Mouse (Mus musculus) kidney, adult 11 months (tissue): ENCODE measurements around the gene Alkbh7.
A peak's percentile ranks its signal among the peaks of the same experiment; 100 is the strongest.

Experiments
- DNase-seq: peaks from one replicate; pipeline ENCODE4 v3.0.0; 2022

Alkbh7 gene

DNA sequence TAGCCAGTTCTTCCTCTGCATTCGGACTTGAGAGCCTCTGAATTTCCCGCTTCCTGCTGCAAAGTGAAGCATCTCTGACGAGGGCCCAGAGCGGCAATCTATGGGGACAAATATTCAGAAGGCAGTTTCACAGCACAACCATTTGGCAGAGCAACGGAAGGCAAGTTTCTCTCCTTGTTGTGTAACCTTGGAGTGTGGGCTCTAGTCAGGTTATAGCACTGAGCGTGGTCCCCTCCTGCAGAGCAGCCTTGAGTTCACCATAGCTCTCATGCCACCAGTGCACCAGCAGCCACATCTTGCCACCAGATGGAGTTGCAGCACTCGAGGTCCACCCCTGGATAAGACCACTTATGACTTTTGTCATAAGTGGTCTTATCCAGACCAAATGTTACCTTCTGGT, 8.7 kb upstream of the Alkbh7 start:
- DNase-seq: no peak

DNA sequence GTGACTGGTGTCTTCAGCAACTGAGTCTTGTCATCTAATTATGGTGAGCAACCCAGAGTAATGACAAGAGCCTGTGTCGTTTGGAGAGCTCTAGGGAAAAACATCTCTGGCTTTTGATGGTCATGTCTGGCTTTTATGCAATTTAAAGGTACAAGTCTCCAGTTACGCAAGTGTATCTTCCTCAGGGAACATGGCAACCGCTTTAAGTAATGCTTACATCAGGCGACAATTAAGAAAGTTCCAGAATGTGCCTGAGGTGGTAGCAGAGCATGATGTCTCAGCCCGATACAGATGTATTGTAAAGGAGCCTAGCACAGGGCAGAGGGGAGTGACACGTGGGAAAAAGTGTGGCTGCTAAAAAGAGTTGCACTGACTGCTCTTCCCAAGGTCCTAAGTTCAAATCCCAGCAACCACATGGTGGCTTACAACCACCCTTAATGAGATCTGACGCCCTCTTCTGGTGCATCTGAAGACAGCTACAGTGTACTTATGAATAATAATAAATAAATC, 8.2 kb upstream of the Alkbh7 start:
- no peak for DNase-seq

DNA sequence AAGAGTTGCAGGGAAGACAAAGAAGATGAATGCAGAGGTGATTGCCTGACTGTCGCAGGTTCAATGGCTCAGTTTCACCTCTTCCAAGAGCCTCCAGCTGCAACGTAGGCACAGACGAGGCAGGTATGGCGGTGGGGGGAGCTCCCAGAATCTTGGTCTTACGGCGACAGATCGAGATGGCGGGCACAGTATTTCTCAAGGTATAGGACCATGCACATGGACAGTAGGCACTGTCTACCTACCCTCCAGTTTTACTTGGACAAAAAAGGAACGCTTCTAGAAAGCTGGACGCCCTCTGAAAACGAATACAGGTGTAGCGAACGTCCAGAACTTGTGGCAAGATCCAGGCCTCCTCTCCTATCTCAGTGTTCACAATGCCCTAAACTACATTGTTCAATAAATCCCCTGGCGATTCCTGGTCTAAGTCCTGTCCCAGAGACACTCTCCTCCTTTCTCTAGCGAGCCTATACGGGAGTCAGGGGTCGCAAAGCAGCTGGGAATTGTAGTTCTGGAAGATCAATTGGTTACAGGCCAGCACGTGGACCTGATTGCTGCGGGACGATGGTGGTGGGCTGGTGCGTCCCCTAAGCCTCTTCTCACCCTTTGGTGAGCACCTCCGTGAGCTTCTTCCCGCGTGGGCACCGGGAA, 7.5 kb upstream of the Alkbh7 start:
- no peak for DNase-seq

DNA sequence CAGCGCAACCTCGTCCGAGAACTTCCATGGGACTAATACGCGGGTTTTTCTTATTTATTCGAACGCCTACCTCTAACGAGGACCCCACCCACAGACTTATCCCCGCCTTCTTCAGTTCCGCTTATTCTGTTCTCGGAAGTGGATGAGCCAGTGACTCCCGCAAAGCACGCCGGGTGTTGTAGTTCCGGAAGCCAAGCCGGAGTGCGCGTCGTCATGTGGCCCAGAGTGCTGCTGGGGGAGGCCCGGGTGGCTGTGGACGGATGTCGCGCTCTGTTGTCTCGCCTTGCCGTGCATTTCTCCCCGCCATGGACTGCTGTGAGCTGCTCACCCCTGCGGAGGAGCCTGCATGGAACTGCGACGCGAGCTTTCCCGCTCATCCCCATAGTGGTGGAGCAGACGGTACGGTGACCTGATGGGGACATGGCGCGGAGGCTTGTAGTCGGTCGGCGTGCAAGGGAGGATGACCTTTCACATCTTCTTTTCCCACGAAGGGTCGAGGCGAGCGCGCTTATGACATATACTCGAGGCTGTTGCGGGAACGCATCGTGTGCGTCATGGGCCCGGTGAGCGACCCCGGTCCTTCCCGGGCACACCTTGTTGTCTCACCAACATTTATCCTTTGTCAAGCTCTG, 6.9 kb upstream of the Alkbh7 start, which contains the start of gene Clpp:
Gene Clpp (plus strand): TSS at position 191 of the 632 bp plus-strand sequence.
- DNase-seq: peak; percentile 96

DNA sequence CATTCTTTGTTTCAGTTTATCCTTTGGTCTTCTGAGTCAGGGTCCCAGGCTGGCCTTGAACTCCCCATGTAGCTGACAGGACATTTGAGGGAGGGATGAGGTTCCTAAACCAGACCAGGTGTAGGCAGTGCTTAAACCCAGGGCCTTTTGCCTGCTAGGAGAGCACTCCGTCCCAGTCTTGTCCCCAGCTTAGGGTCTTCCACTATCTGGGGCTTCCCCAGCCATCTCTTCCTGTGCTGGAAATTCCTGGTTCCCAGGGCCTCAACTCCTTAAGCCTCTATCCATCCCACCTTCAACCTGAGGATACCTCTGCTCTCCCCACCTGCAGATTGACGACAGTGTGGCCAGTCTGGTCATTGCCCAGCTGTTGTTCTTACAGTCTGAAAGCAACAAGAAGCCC, 6.2 kb upstream of the Alkbh7 start:
- no peak for DNase-seq

DNA sequence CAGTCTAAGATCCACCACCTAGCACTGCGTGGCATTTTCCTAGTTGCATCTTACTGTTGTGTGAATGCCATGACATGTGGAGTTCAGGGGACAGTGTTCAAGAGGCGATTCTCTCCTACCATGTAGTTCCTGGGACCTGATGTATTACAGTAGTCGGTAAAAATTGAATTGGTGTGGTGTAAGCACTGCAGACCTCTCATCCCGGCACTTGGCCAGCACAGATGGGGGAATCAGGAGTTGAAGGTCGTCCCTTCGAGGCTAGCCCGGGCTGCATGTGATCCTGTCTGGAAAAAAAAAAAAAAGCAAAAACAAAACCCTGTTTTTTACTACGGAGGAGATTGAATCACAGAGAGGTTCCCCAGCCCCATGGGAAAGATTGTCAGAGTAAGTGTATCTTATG, 2.1 kb upstream of the Alkbh7 start:
- no peak for DNase-seq

DNA sequence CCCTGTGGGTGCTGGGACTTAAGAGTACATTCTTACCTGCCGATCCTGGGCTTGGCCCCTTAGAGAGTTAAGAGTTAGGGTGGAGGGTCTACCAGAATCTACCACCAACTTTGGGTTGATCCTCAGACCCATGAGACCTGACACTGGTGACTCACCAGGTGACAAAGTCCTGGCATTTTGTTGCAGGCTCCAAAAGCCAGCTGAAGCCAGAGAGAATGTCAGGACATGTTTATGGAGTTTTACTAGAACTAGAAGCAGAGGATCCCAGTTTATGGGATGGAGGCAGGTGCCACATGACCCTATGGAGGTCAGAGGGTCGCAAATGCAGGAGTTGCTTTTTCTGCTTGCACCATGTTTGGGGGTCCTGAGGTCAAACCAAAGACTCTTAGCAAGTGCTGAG, 633 bp upstream of the Alkbh7 start:
- DNase-seq: no peak

DNA sequence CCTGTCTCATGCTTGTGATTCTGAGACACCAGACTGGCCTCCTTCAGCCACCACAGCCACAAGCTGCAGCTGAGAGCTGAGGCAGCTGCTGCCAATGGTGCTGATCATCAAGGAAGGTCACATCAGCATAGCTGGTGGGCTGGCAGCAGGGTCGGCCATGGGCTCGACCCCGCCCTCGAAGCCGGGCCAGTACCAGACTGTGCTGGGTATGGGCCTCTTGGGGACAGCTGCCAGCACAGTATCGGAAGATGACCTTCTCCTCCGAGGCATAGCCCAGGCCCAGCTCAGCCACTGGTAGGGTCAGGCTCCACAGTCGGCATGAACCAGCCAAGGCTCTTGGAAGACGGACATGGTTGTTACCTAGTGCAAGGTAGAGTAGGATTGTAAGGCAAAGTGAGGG, 2.3 kb downstream of the Alkbh7 start:
- no peak for DNase-seq

DNA sequence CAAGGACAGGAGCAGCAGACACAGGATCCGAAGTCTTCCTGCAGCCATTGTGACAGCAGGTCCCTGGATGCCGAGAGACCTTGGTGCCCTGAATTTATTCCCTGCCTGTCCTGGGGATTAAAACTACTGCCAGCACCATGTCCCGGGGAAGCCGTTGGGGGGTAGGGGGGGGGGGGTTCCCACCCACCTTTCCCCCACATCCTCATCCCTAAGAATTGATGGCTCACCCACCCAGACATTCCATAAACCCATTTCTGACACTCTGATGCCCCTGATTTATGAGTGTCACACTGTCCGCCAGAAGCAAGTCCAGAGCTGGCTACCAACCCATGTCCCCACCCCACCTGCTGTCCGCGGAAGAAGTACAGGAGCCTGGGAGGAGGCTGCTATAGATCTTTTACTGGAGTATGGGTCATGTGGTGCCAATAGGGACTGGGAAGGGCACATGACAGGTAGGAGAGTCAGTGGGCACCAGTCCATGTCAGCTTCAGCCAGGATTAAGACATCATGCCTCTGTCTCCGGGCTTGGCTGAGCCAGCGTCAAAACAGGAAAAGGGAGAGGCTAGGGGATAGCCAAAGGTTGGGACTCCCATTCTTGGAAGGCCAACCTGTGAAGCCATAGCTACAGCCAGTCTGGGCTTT, 3.0 kb downstream of the Alkbh7 start, which contains the start of gene Pspn:
Gene Pspn (minus strand): TSS at position 51 of the 642 bp plus-strand sequence.
- DNase-seq: no peak

DNA sequence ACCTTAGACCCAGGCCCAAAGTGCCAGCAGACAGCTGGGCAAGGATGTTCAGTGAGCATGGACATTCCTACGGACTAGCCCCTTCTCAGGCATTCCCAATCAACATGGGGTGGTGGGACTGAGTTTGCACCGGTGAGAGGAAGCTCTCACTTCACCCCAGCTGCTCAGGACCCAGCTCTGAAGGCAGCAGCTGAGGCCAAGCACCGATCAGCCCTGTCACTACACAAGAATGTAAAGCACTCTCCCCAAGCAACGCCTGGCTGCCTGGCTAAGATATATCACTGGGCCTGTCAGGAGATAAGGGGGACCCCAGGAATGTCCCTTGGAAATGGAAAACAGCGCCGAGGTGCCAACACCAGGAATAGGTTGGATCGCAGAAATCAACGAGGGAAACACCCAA, 4.1 kb downstream of the Alkbh7 start:
- DNase-seq: no peak

DNA sequence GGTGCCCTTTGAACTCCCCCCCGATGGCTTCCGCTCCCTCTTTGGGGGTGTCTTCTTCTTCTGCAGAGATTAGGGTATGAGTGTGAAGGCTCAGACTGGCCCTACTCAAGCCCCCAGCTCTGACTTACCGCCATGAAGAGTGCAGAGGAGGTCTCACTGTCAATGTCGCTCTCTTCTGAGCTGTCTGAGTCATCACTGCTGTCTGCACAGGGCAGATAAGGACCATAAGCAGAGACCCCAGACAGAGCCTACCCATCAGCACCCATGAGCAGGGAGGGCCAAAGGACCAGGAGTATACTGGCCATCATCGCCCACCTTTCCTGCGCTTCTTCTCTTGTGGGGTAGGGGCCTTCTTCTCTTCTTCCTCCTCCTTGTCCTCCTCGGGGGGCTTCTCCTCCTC, 6.9 kb downstream of the Alkbh7 start:
- DNase-seq: no peak

DNA sequence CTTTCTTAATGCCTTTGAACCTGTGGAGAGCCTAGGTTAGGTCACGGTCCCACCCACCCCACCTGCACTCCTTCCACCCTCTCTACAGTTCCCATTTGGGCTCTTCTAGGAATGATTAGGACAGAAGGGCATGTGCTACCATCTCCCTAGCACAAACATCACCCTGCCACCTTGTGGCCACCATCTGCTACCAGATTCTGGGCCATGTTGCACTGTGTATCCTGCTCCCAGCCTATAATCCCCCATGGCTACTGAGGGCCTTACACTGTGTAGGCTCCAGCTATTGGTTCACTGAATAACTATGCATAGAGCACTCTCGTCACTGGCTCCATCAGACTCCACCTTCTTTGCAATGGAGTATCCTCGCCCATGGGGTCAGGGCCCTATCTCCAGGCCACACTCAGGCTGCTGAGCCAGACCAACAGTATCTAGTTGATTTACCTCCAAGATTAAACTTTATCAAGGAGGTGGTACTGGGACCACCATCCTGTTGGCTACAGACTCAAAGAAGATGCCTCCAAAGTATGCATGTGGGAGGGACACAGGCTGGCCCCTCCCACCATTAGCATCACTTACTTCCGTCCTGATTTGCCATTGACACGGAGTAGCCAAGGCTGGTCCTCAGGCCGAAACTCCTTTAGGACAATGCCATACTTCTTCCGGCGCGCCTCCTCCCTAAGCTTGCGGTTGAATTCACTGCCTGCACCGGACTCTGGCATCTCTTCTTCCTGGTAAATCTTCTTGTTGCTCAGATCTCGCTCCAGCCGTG, 10.2 kb downstream of the Alkbh7 start:
- no peak for DNase-seq

DNA sequence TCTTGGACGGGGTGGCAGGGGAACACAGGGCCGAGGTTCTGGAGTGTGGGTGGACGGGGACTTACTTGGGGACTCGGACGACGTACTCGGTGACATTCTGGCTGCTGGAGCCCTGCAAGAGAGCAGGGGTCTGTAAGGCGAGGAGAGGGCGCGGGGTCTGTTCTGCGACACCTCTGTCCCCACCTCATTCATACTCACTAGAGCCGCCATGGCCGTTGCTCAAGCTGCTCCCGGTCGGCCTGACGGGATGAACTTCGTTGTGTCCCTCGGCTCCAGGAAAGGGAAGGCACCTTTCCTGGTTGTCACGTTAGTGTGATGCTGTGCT, 13.7 kb downstream of the Alkbh7 start:
- DNase-seq: no peak

DNA sequence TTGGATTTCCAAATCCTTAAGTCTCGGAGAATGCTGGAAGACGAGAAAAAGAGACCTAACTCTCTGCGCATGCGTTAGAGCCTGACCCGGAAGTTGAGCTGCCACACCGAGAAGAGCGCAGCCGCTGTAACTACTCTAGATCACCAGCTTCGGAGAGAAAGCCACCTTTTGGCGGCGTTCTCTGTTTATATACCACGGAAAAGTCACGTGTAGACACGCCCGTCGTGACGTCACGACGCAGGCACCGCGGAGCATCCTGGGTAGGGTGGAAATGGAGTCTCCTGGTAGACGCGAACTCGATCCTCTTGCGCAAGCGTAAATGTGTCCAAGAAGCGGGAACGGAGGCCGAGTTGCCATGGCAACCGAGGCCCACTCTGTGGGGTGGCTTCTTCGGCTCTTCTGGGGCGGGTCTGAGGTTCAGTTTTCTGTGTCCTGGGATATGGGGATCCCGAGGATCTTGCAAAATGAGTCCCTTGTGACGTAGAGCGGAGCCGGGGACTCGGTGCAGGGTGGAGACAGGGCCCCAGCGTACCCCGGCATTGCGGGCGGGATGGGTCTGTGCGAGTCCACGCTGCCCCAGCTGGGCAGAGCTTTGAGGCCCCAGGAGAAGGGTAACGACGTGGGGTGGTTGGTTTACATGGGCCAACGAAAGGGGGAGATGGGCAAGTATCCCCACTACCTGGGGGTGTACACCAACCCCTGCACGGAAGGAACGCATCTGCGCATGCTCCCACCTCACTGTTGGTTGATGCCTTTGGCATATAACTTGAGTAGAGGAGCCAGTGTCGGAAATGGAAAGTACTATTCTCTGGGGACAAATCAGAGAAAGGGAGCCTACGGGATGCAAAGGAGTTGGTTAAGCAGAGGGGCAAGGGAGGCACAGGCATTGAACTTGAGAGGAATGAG, 14.3 kb downstream of the Alkbh7 start, which contains the start of the genes Gtf2f1 and Gm17949:
Gene Gtf2f1 (minus strand): TSS at position 53 of the 906 bp plus-strand sequence.
Gene Gm17949 (plus strand): TSS at position 234 of the 906 bp plus-strand sequence.
- DNase-seq: peak; percentile 94

DNA sequence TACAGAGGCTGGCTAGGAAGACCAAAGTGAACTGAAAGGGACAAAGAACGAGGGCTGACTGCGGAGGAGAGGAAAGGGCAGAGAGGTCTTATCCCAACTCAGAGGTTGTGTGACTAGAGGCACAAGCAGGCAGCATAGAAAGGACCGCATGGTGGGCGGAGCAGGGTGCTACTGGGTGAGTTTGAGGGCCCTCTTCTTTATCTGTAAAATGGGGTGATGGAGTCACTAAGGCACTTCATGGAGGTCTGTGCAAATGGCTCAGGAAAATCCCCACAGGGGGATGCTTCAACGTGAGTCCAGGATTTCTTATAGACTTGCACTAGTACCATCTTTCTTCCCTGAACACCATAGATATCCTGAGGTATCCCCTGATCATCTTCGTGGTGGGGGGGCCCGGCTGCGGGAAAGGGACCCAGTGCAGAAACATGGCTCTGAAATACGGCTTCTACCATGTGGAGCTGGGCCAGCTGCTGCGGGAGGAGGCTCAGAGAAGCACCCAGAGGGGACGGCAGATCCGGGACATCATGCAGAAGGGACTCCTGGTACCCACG, 15.2 kb downstream of the Alkbh7 start:
- DNase-seq: no peak

DNA sequence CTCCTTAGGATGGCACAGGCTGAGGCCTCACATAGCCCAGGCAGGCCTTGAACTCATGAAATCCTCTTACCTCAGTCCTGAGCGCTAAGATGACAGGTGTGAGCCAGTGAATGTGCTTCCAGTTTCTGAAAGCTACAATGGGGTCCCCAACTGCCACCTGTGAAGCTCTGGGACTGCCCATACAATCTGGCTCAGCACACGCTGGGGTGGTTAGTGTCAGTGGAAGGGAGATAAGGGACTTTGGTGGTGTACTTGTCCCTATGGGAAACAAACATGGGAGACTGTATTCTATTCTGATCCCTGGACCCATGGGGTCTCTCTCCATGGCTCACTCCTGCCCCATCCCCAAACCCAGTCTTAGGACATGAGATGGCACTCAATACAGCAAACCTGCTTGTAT, 22.6 kb downstream of the Alkbh7 start:
- no peak for DNase-seq

DNA sequence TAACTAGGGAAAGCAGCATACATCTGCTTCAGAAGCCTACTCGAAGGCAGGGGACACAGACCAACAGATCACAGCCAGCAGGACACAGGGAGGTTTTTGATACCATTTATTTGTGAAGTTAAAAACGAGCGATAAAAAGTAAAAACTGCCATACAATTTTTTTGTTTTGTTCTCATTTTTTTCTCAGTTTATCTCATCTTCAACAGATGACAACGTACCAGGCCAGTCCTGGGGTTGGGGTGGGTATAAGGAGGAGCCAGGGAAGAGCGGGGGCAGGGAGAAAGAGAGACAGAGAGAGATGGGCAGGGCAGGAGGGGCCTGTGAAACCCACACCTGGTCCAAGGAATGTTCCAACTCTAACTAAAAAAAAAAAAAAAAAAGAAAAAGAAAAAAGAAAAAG, 23.8 kb downstream of the Alkbh7 start:
- DNase-seq: no peak

DNA sequence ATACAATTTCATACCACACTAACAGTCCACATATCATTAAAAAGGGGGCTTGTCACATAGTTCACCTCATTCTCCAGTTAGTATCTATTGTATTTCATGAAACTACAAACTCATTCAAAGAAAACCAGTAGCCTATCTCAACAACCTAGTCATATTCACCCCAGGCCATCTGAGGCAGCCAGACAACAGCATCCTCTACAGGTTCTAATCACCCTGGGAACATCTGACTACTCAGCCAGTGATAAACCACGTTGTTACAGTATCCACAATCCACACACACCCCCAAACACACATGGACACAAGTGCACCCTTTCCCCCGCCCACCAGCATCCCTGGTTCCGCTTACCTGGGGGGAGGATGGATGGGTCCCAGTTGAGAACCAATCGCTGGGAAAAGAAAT, 30.3 kb downstream of the Alkbh7 start:
- DNase-seq: no peak

DNA sequence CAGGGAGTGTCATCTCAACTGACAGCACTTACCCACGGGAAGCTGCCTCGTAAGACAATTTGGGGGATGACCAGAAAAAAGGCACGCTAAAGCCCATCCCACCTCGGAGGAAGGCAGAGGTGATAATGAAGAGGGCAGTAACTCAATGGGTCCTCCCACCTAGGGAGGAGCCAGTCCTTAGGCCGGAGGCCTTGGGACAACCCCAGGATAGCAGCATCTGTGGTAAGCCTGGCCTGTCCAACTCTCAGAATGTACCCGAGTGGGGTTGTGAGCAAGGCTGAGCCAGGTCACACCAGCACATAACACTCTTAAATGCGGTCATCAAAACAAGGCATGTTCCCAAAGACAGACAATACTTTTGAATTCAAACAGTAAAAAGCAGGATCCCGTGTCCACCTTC, 32.6 kb downstream of the Alkbh7 start:
- DNase-seq: peak; percentile 20

DNA sequence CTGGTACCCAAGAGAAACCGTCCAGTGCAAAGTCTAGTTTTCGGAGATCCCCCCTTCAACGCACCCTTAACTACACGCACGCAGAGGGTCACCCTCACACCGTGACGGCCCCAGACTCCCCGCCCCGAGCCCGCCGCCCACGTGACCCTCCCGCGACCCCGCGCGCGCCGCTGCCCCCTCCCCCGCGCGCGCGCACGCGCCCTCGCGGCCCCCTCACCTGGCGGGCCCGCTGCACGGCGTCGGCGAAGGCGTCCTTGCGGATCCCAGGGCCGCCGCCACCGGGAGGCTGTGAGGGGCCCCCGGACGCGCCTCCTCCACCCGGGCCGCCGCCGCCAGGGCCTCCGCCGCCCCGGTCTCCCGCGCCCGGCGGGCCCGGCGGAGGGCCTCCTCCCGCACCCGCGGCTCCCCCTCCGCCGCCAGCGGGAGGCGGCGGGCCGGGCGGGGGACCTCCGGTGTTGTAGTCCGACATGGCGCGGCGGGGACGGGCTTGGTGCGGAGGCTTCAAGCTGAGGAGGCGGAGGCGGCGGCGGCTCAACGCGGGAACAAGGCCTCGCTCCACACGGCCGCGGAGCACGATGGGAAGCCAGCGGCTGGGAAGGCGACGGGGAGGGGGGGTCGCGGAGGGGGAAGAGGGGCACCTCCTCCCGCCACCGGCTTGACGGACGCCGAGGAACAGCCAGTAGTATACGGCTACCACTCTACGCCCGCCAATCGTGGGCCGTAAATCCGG, 34.0 kb downstream of the Alkbh7 start, which contains the start of gene Khsrp:
Gene Khsrp (minus strand): TSS at position 592 of the 730 bp plus-strand sequence.
- peak; percentile 33 for DNase-seq
